Mouse (Mus musculus) heart, adult 8-10 months (tissue): ENCODE results near the gene Prl6a1. TPM values are rescaled to one million over a fixed set of nuclear protein-coding genes. Genes with fewer than 3 reads are reported as not detected.

ENCODE experiments used
- DNase-seq: peaks from one replicate; pipeline ENCODE4 v3.0.0; 2022; ENCODE audit warnings: low spot score
- total RNA-seq, 4 experiments: library from RNA; stranded (reverse); gene quantifications; 2 replicates each; pipeline ENCODE4 v1.2.4; 2022

Prl6a1 gene
- not detected for total RNA-seq

GRCm38 (mm10) chr13:27312334-27313225 lies at the start of gene Prl6a1:
Prl6a1 (plus strand) TSS chr13:27312627.
- DNase-seq, result no peak

- no peak for DNase-seq
These were observed 22.6 kb downstream of the Prl6a1 start for GRCm38 (mm10) chr13:27334989-27335388.

- DNase-seq, result no peak
These were observed 30.4 kb downstream of the Prl6a1 start for GRCm38 (mm10) chr13:27342733-27343275.

- no peak for DNase-seq
These were observed 32.9 kb downstream of the Prl6a1 start, which contains the start of gene Prl8a2 for GRCm38 (mm10) chr13:27345373-27345772. Prl8a2 (plus strand) TSS chr13:27345673.

Other genes with a start within 250 kb of the Prl6a1 start
- not detected for gene Prl3d1, start 218.4 kb upstream of the Prl6a1 start, total RNA-seq
- gene Prl3d2, start 190.9 kb upstream of the Prl6a1 start, total RNA-seq, result not detected
- not detected for gene Prl3d3, start 155.8 kb upstream of the Prl6a1 start, total RNA-seq
- not detected for gene Prl3c1, start 116.0 kb upstream of the Prl6a1 start, total RNA-seq
- gene Prl3b1, start 70.8 kb upstream of the Prl6a1 start, total RNA-seq, result not detected
- gene Prl3a1, start 53.2 kb upstream of the Prl6a1 start, total RNA-seq, result not detected
- gene Prl8a2, start 33.0 kb downstream of the Prl6a1 start, total RNA-seq, result not detected
- not detected for gene Prl2b1, start 78.2 kb downstream of the Prl6a1 start, total RNA-seq
- gene Prl8a6, start 126.1 kb downstream of the Prl6a1 start, total RNA-seq, result not detected
- gene Prl8a8, start 200.6 kb downstream of the Prl6a1 start, total RNA-seq, result not detected